Mouse (Mus musculus) E14TG2a.4 (cell line): ENCODE data around the gene Terf2ip.

ENCODE experiments used
- CTCF ChIP-seq: conservative IDR thresholded peaks from 2 replicates; pipeline ENCODE4 v1.5.1; 2014; ENCODE audit warnings: low read length
- NANOG ChIP-seq: IDR thresholded peaks from 2 replicates; pipeline ENCODE4 v1.6.1; 2014; ENCODE audit warnings: borderline replicate concordance, low read length, mixed read lengths

GRCm38 (mm10) chr8:111974138-111974537 lies 37.1 kb upstream of the Terf2ip start:
- TF ChIP-seq CTCF (no peak), NANOG (no peak)
